Mouse (Mus musculus) myocyte (in vitro differentiated cells): ENCODE measurements around the gene Tnmd.

ENCODE experiments used
- CEBPB ChIP-seq: IDR thresholded peaks from 2 replicates; pipeline ENCODE4 v1.6.1; 2011; ENCODE audit warnings: mild to moderate bottlenecking, moderate library complexity; ENCODE audit not compliant: poor library complexity, insufficient read depth, severe bottlenecking
- E2F4 ChIP-seq: IDR thresholded peaks from one replicate; pipeline ENCODE4 v1.6.1; 2011; ENCODE audit warnings: mild to moderate bottlenecking, control low read depth, moderate library complexity; ENCODE audit not compliant: insufficient read depth
- MAX ChIP-seq: IDR thresholded peaks from one replicate; pipeline ENCODE4 v1.6.1; 2011; ENCODE audit warnings: low read depth, mild to moderate bottlenecking, control low read depth
- POLR2A ChIP-seq: IDR thresholded peaks from one replicate; pipeline ENCODE4 v1.6.1; 2011; ENCODE audit warnings: low read depth, mild to moderate bottlenecking, control low read depth, moderate library complexity; ENCODE audit not compliant: insufficient read length
- POLR2AphosphoS2 ChIP-seq: IDR thresholded peaks from one replicate; pipeline ENCODE4 v1.6.1; 2011; ENCODE audit warnings: low read depth, control low read depth; ENCODE audit not compliant: insufficient read length
- REST ChIP-seq: IDR thresholded peaks from one replicate; pipeline ENCODE4 v1.6.1; 2011; ENCODE audit warnings: mild to moderate bottlenecking, control low read depth, moderate library complexity; ENCODE audit not compliant: insufficient read depth, insufficient read length
- SRF ChIP-seq: IDR thresholded peaks from one replicate; pipeline ENCODE4 v1.6.1; 2011; ENCODE audit warnings: low read depth; ENCODE audit not compliant: control insufficient read depth, insufficient read length
- USF1 ChIP-seq: IDR thresholded peaks from one replicate; pipeline ENCODE4 v1.6.1; 2011; ENCODE audit warnings: low read depth, mild to moderate bottlenecking, control low read depth, moderate library complexity

DNA sequence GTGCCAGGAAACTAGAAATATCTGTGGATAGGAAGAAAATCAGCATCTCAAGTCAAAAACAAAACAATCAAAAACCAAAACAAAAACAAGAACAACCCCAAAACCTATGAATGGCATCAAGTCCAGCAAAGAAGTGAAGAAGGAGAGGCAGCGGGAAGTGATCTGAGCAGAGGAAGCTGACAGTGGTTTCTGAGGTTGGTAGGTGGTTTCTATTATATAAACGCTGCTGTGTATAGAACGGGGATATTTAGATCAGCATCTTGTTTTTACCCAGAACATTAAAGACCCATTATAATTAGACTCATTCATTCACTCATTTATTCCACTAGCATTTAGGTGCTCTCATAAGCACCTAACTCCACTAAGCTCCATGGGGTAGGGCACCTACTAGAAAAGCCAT, 36.5 kb downstream of the Tnmd start:
- TF ChIP-seq POLR2A (no peak), MAX (no peak), E2F4 (no peak), POLR2AphosphoS2 (no peak), REST (no peak), CEBPB (no peak), SRF (no peak), USF1 (no peak)
